Mouse (Mus musculus) thymus, adult 18-20 months (tissue): ENCODE measurements at regions not wholly inside any gene's neighbourhood (a gene's known extent, or its start where the extent isn't known, plus 50 kb on each side); places are given as distances from the start of the nearest gene placed in this dataset.
"Not testable (repeated sequence)": the region's sequence is repeated elsewhere in the genome, so short reads cannot be mapped to it uniquely, and the experiment has no call there.

ENCODE experiments used
- DNase-seq, 2 experiments: peaks; one replicate each; pipeline ENCODE4 v3.0.0; 2022; ENCODE audit warnings: mixed read lengths in 2 of 2

GRCm38 (mm10) chr1:95397188-95397587 lies 83.8 kb downstream of the Fam174a start:
- DNase-seq: no peak

- DNase-seq: no peak
These were observed 86.3 kb downstream of the Fam174a start for GRCm38 (mm10) chr1:95399764-95400163.

- DNase-seq: no peak
These were observed 108.8 kb downstream of the Fam174a start for GRCm38 (mm10) chr1:95422253-95422652.

- DNase-seq: no peak
These were observed 112.0 kb downstream of the Fam174a start for GRCm38 (mm10) chr1:95425420-95425819.

- no peak for DNase-seq
These were observed 123.7 kb downstream of the Fam174a start for GRCm38 (mm10) chr1:95437155-95437554.

GRCm38 (mm10) chr1:95445541-95445940 lies 132.1 kb downstream of the Fam174a start:
- DNase-seq: no peak

GRCm38 (mm10) chr1:95448962-95449558 lies 135.6 kb downstream of the Fam174a start:
- DNase-seq: no peak

- DNase-seq: no peak
These were observed 137.5 kb downstream of the Fam174a start for GRCm38 (mm10) chr1:95450920-95451332.

- peak; percentile 28 to 41 for DNase-seq
These were observed 138.3 kb downstream of the Fam174a start for GRCm38 (mm10) chr1:95451755-95452154.

- no peak for DNase-seq
These were observed 140.8 kb downstream of the Fam174a start for GRCm38 (mm10) chr1:95454246-95454645.

- no peak for DNase-seq
These were observed 145.9 kb downstream of the Fam174a start for GRCm38 (mm10) chr1:95459355-95459754.

- no peak for DNase-seq
These were observed 154.7 kb downstream of the Fam174a start for GRCm38 (mm10) chr1:95468095-95468494.

GRCm38 (mm10) chr1:95468772-95469171 lies 155.3 kb downstream of the Fam174a start:
- no peak for DNase-seq

- DNase-seq: no peak
These were observed 157.1 kb downstream of the Fam174a start for GRCm38 (mm10) chr1:95470491-95470890.

- DNase-seq: no peak
These were observed 174.4 kb downstream of the St8sia4 start for GRCm38 (mm10) chr1:95493004-95493403.

- not testable (repeated sequence) for DNase-seq
These were observed 166.7 kb downstream of the St8sia4 start for GRCm38 (mm10) chr1:95500671-95501070.

- no peak for DNase-seq
These were observed 158.7 kb downstream of the St8sia4 start for GRCm38 (mm10) chr1:95508718-95509117.

GRCm38 (mm10) chr1:95528726-95529125 lies 138.6 kb downstream of the St8sia4 start:
- DNase-seq: no peak

- no peak for DNase-seq
These were observed 136.4 kb downstream of the St8sia4 start for GRCm38 (mm10) chr1:95531017-95531416.
